Mouse (Mus musculus) lung, postnatal 0 days (tissue): ENCODE measurements at regions not wholly inside any gene's neighbourhood (a gene's known extent, or its start where the extent isn't known, plus 50 kb on each side); places are given as distances from the start of the nearest gene placed in this dataset.

Experiments
- CTCF ChIP-seq: IDR thresholded peaks from 2 replicates; pipeline ENCODE4 v1.5.1; 2016; ENCODE audit warnings: antibody characterized with exemption, mild to moderate bottlenecking
- EP300 ChIP-seq: IDR thresholded peaks from 2 replicates; pipeline ENCODE4 v1.6.1; 2016; ENCODE audit warnings: antibody characterized with exemption, mild to moderate bottlenecking, control low read depth

DNA sequence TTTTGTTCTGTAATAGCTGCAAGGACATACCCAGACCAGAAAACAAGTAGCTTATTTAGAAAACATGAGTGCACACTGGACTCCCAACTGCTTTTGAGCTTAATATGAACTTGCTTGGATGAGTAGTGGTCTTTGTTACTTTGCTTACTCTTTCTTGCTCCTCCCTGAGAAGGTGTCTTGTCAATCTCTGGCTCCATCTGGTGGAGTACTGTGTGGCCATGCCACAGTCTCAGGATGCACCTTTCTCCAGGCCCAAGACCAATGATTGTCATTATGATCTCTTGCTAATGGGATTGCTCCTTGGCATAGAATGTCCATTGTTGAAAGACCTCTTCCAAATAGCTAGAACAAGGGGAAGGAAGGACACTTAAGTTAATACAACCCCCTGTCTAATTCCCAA is 465.1 kb downstream of the Bmp2 start:
- TF ChIP-seq CTCF = peak; percentile 72
- TF ChIP-seq EP300 = no peak
